Mouse (Mus musculus) megakaryocyte-erythroid progenitor cell, adult 5-6 weeks (primary cell): ENCODE measurements around the gene Sntg2. TPM values are rescaled to one million over a fixed set of nuclear protein-coding genes. Genes with fewer than 3 reads are reported as not detected.
A peak's percentile ranks its signal among the peaks of the same experiment; 100 is the strongest.

ENCODE experiments used
- ATAC-seq: replicated peaks from 2 replicates; pipeline ENCODE4 v1.8.0; 2016; ENCODE audit warnings: mild to moderate bottlenecking, inconsistent platforms; ENCODE audit not compliant: severe bottlenecking, poor library complexity, low FRiP score, low TSS enrichment
- total RNA-seq, 2 experiments: library from RNA; stranded (forward) in 1 of 2; stranded (reverse) in 1 of 2; fragments of 200-1000, 215-1000 nt in 1 of 2; fragments of >200 nt in 1 of 2; fragmentation: Nextera tagmentation in 1 of 2; gene quantifications; 2 replicates each; pipeline ENCODE4 v1.2.3; 2014 to 2017

The Sntg2 gene
- not detected in 2 replicates for total RNA-seq (2014; fragmentation: Nextera tagmentation)
- not detected in 2 replicates for total RNA-seq (2017)

DNA sequence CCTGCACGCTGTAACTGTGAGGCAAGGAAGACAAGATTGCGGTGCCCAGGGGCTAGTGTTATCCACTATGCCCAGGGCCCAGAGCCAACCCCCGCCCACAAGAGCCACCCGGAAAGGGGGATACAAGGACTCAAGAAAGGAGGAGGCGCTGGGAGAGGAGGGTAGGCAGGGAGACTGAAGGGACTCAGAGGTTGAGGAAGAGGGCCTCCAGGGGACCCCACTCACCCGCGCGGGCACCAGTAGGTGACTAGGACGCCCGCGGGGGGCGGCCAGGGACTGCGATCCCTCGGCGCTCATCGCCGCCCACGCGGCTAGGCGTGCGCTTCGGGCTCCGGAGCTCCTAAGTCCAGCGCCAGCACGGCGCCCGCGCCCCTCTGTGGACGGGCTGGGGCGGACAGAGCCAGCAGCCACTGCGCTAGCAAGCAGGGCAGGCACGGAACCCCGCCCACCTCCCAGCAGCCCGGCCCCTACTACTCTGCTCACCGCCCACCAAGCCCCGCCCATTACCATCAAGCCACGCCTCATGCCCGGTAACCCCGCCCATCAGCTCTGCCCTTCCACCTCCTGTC is at the start of gene Sntg2:
Gene Sntg2, minus strand, starts transcription at position 443 of the 569 bp plus-strand sequence.
- ATAC-seq = peak; percentile 65; the same call in 1 of the 2 replicates

DNA sequence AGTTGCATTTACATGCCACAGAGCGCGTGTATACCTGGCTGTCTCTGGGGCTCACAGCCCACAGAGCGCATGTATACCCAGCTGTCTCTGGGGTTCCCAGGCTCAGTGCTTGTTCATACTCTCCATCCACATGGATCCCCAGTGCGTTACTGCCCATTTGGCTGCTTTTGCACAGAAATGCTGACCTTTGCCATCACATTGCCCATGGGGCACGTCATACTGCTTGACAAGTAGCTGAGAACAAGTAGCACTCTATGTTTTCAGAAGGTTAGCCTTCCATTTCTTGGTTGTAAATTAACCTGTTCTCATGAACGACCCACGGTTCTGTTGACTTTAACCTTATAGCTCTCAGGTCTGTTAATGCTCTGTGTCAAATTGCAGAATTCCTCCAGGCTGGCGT is 43.4 kb upstream of the Sntg2 start:
- no peak for ATAC-seq

DNA sequence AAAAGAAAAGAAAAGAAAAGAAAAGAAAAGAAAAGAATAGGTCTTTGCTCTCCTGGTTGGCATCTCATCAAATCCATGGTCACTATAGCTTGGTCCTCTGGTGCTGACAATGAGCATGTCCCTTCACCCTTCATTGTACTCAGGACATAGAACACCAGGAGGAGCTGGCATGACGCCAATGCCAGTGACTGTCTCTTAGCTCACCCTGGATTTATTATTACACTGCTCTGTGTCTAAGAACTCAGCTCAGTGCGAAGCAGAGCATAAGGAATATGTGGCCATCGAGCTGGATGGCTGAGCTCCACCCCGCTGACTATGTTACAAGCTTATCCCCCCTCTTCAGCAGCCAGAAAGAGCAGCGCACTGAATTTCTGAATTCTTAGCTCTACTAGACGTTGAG is 42.8 kb upstream of the Sntg2 start:
- ATAC-seq = no peak

DNA sequence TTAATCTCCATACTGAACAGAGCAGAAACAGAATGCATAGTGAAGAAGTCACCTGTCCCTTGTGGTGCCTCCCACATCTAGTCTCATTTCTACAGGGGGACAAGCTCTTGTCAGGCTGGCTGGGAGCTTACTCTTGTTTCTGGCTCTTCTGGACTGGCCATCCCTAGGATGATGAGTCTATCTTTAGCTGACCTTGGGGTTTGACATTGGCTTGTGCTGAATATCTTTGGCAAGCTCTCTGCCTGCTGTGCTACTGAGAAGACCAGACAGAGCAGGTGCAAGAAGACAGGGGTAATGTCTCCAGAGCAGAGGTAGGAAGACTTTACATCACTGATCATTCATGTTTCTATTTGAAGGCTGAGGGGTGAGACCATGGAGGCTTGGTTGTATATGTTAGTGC is 29.5 kb upstream of the Sntg2 start:
- ATAC-seq = no peak

DNA sequence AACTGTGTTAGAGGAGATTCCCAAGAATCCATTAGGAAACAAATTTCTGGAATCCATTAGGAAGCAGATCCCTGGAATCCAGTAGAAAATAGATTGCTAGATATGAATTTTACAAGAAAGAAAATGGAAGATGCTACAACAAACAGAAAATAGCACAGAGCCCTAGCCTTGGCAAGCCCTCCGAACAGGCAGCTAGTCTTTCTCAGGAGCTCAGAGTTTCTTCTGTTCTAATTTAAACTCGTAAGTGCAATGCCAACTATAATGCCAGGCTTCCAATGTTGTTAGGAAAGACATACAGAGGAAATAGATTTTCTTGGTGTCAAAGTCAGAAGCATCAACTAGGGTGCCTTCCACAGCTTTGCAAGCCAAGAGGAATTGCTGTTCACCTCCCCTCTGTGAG is 27.4 kb upstream of the Sntg2 start:
- ATAC-seq = no peak

DNA sequence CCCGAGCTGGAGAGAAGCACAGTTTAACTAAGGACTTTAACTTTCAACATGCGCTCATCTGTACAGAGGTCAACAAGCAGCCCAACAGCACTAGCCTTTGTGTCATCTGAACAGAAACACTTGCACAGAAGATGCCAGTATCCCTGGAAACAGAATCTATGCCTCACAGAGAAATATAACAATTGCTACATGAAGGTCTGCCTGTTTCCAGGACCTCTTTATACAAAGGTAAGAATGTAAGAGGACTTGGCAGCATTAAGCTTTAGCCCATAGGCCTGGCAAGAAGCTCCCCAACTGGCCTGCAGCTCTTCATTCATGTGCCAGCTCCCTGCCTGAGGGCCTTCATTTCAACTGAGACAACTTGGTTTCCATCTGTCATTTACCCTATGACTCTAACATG is 26.9 kb upstream of the Sntg2 start:
- no peak for ATAC-seq

DNA sequence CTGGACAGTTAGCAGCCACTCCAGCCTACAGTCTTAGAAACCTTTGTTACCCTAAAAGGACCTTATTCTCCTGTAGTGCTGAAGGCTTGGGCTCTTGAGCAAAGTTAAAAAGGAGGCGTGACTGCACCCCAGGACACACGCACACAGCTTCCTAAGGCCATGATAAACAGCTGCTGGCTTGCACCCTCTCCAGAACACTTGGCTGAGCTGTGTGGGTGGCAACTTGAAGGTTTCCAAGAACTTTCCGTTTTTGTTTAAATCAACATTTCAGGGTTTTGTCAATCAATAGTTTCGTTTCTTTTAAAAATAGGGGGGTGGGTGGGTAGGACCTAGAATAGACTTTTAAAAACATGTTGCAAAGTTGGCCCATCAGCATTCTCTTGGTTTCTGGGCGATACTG is 882 bp downstream of the Sntg2 start:
- ATAC-seq = no peak; the same call in 1 of the 2 replicates

DNA sequence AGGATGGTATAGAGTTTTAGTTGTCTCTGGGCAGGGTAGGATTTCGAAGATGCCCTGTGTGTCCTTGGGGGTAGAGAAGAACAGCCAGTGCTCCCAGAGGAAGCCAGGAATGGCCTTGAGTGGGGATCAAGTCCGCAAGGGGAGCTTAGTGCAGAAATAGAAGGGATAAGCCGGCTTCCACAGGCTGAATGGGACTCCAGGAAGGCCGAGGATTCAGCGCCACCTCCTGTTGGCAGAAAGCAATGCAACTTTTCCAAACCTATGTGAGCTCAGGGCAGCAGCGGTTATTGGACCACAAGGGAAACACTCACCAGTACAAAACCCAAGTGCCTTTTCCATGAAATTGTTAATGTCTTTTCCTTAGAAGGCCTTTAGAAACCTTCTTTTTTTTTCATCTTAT is 3.4 kb downstream of the Sntg2 start:
- ATAC-seq = no peak

DNA sequence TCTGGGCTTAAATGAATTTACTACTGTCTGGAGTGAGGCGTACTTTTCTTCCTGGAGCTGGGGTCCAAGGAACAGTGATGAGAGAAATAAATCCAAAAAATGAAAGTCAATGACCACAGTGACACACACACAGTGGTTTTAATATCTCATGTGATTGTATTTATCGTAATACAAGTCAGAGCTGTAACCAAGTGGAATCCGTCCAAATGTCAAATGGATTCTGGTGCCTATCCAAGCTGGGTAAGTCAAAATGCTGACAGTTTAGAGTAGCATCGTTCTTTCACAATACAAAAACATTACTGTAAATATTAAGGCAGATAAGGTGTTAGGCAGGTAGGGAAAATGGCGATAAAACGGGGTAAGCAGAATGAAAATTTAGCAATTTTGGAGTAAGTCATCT is 4.0 kb downstream of the Sntg2 start:
- no peak for ATAC-seq

DNA sequence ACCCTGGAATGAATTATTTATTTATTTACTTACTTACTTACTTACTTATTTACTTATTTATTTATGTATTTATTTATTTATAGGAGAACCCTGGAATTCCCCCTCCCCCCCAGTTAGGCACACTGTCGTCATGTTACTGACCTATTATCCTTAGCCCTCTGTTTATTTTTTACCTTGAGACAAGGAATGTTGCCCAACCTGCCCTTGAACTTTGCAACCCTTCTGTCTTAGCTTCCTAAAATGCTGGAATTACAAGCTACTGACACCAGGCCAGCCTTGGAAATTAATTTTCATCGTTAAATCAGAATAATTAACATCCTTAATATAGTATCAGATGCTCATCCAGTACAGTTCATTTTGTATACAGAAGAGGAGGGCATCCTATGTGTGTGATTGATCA is 10.9 kb downstream of the Sntg2 start:
- no peak for ATAC-seq

DNA sequence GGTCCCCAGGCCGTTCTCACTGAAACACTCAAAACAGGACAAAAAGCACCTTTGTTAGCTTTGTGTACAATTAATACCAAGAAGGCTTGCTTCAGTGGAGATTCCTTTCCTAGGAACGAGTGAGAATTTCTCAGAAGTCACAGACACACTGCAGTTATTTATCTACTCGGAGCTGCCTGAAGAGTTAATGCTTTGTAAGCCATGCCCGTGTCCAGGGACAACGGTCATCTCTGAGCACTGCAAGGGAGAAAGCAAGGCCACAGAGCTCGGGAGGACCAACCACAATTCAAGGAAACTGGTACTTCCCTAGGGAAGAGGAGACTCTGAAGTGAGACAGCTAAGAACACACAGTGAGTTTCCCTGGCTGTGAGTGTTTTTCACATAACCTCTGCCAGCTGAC is 15.5 kb downstream of the Sntg2 start:
- ATAC-seq = no peak

DNA sequence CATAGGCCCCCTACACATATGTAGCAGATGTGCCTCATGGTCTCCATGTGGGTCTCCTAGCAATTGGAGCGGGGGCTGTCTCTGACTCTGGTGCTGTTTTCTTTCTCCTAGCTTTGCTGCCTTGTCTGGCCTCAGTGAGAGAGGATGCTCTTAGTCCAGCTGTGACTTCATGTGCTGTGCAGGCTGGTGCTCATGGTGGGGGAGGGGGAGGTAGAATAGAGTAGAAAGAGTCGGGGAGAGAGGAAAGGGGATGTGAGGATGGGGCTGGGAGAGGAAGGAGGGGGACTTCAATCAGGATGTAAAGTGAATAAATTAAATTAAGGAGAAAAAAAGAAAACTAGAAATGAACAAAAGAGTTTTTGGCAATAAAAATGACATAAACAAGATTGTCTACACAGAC is 20.8 kb downstream of the Sntg2 start:
- ATAC-seq = no peak

DNA sequence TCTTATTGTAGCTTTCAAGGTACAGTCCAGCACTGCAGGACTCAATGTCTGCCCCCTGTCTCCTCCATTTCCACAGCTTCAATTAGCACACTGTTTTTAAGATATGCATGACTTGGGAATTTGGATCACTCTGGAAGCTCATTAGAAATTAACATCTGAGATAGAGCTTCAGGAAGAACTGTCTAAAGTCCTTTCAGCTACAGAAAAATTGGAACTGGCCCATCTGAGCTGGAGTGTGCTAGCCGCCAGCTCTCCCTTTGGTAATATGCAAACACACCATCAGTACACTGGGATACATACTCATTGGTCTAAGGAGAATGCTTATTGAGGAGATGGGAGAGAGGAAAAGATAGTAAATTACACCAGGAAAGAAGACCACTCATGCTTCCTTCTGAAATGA is 25.1 kb downstream of the Sntg2 start:
- no peak for ATAC-seq

DNA sequence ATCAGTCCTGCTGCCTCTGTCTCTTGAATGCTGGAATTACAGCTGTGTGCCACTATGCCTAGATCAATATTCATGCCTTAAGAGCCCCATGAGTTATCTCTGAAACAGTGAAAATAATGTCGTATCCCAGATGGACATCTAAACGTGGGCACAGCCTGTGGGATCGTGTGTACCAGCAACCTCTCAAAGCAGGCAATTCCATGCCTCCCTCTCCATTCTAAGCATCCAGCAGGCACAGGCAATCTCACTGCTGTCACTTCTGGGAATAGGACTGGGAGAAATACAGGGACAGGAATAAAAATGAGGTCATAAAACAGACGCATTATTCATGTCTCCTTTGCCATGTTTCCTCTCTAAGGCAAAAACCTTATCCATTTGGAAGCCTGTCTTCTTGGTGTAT is 25.9 kb downstream of the Sntg2 start:
- no peak for ATAC-seq

DNA sequence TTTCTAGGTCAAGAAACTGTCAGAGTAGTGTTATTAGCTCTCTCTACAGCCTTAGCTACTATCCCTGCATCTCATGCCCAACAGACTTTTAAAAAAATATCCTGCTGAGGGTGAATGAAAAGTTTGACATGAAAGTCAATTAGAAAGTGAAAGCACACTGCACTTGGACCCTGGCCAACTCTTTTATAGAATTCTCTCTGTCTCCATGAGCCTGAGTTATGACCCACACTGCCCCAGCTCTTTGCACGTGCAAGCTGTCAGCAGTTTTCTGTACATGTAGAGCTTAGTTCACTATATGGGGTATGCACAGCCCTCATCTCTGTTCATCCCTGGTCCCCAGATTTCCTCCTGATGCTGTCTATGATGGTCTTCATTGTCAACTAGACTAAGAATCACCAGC is 28.4 kb downstream of the Sntg2 start:
- no peak for ATAC-seq

DNA sequence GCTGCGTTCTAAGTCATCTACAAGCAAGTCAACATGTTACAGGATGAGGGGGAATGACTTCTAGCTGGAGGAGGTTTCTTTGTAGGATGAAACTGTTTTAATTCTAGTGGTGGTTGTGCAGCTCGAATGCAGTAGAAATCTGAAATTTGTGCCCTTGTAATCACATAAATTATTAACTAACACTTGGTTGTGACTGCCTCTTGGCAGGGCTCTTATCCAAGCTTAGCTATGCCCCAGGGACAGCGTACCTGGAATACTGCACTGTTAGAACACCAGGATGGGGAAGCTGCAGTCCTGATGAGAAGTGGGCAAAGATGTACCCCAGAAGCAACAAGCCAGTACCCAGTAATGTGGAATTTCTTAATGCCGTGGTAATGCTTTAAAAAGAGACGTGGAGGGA is 36.9 kb downstream of the Sntg2 start:
- ATAC-seq = no peak

DNA sequence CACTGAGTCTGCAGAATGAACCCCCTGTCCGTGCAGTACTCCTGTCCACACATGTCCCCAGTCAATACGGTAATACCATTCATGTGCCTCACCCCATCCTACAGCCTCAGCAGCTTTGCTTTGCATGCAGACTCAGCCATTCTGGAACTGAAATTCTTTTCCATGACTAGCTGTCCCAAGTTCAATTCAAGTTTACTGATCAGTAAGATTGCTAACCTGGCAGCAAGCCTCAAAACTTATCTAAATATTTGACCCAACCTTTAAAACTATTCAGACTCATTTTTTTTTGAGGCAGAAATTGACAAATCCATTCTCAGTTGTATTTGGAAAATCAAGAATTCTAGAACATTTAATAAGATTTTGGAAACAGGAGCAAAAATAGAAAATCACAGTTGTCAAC is 38.7 kb downstream of the Sntg2 start:
- no peak for ATAC-seq

DNA sequence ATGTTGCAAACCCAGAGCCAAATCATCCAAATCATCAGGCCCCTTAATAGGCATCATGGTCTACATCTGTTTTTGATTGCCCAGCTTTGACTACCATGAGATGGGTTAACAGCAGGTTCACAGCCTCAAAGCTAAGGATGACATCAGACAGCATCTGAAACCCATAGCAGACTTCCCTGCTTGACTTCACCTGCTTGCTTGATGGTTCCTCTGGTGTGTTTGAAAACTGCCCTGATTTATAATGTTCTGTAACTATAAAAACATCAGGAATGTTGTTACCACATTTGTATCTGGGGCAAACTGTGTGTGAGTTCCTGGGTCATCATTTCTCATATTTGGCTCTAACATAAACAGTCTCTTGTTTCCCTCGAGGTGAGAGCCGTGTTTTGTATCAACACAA is 55.2 kb downstream of the Sntg2 start:
- no peak for ATAC-seq

DNA sequence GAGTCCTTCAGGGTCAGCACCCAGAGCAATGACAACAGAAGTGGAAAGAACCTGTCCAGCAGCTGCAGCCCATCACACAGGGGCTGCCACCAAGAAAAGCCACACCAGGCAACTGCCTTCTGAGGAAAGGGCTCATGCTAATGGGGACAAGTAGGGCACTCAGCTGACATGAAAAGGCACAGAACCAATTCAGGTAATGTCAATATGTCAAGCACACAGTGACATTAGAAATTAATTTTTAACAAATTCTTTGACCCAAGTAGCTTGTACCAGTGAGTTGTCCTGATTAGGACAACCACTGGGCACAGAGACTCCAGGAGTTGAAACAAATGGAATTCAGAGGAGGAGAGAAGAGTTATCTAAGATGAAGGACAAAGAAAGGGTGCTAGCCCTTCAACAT is 60.2 kb downstream of the Sntg2 start:
- no peak for ATAC-seq

DNA sequence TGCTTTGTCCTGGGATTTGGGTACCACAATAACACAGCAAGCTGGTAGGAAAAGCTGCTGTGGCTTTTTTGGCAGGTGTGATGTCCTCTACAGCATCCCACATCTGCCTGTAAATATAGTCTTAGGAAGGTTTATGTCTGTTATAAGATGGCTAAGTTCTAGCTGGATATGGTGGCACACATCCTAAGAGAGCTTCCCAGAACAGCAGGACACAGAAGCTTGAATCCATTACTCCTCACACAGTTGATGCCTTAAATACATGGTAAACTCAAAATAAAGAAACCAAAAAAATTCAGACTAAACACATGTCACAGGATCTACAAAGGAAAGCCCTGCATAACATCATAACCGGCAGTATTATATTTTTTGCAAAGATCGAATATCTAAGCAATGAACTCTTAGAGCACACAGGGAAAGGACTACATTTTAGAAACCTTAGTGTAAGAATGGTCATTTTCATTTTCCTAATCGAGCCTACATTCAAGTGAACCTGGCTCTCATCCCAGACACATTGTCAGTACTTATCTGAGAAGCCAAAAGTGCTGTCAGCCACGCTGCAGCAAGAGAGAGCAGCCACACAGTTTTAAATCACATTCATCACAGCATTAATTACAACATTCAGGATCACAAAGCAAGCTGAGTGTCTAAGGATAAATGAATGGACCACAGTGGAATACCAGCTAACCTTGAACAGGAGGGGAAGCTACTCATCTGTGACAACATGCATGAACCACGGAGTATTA is 64.8 kb downstream of the Sntg2 start:
- ATAC-seq = no peak

DNA sequence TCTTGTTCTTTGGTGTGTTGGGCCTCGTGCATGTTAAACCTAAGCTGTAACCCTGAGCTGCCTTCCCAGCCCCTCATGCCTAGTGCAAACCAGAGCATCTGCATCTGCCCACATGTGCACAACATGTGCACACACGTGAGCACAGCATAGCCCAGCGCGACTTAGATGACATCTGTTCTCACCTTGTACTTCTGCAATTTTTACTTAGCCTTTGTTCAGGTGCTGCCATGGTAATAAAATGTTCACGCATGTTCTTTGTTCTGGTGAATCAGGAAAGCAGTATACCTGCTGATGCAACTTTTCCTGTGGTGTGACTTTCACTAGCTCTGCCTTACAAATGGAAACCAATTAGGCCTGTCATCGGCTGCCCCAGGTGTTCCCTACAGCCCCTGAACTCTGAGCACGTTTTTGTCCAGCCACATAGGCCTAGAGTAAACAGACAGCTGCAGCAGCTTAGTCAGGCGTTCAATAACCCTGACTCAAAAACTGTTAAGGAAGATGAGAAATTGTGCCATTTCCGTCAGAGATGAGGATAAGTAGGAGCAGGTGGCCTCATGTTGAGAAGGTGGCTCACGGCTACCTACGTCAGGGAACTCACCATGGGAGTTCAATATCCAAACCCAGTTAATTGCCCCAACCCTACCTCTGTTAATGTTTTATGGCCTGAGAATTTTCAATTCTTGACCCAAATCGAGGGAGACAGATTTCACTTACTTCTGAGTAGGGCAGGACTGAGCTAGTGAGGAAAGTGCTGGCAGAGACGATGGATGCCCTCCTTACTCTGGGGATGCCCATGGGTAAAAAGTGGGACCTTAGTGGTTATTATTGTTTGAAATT is 80.2 kb downstream of the Sntg2 start:
- ATAC-seq = no peak
